Mouse (Mus musculus): ENCODE measurements around the gene Ip6k3. TPM values are rescaled to one million over a fixed set of nuclear protein-coding genes. Genes with fewer than 3 reads are reported as not detected.

Ip6k3 gene
- polyA plus RNA-seq, 1 experiment from 2014 or later = 0.49 TPM

GRCm38 (mm10) chr17:27118676-27119539 lies 48.7 kb downstream of the Ip6k3 start:
- Histone ChIP-seq H3K4me3 (ENCODE audit: low read length) (no peak overlapping the region), H3K9ac (ENCODE audit: low read length) (no peak overlapping the region), H3K27ac (ENCODE audit: low read length) (no peak overlapping the region), H3K27me3 (ENCODE audit: control insufficient read depth, insufficient read depth, low read length) (no peaks in the 10 kb centered on the region; the same call in 1 of the 2 replicates), H3K9me3 (replicated peaks; ENCODE audit: control insufficient read depth, low read length) (no peaks in the 10 kb centered on the region), H3K4me1 (ENCODE audit: control insufficient read depth, insufficient read depth, low read length) (peaks cover 3% of the 10 kb centered on the region; the same call in 1 of the 2 replicates), H3K36me3 (ENCODE audit: control insufficient read depth, insufficient read depth) (peaks cover 11% of the 10 kb centered on the region), H3K4me2 (ENCODE audit: low read depth, low read length) (no peak overlapping the region)
- WGBS = 75% methylated on average over 25 of the region's 25 CpGs
- no peak for ATAC-seq (replicated peaks; ENCODE audit: extremely low read depth, insufficient read depth, low FRiP score)

- WGBS = 77% methylated on average over 7 of the region's 7 CpGs
Observed at GRCm38 (mm10) chr17:27110072-27110471, 57.5 kb downstream of the Ip6k3 start.

GRCm38 (mm10) chr17:27107936-27108335 lies 59.7 kb downstream of the Ip6k3 start:
- H3K9ac ChIP-seq (ENCODE audit: low read length) = no peak overlapping the region
- no peak overlapping the region for H3K4me2 ChIP-seq (ENCODE audit: low read depth, low read length)
- H3K4me3 ChIP-seq (ENCODE audit: low read length) = no peak overlapping the region
- no peaks in the 10 kb centered on the region for H3K27me3 ChIP-seq (ENCODE audit: control insufficient read depth, insufficient read depth, low read length)
- H3K36me3 ChIP-seq (ENCODE audit: control insufficient read depth, insufficient read depth) = 0 out of 2 replicates have a peak, but pooled peaks cover 2% of the 10 kb centered on the region
- ATAC-seq (replicated peaks; ENCODE audit: extremely low read depth, insufficient read depth, low FRiP score) = no peak
- WGBS = 76% methylated on average over 6 of the region's 6 CpGs
- H3K9me3 ChIP-seq (replicated peaks; ENCODE audit: control insufficient read depth, low read length) = no peaks in the 10 kb centered on the region
- H3K27ac ChIP-seq (ENCODE audit: low read length) = no peak overlapping the region
- H3K4me1 ChIP-seq (ENCODE audit: control insufficient read depth, insufficient read depth, low read length) = no peaks in the 10 kb centered on the region

More at GRCm38 (mm10) chr17:27110072-27110471, 57.5 kb downstream of the Ip6k3 start:
- ATAC-seq (replicated peaks; ENCODE audit: extremely low read depth, insufficient read depth, low FRiP score) = no peak
- 0 out of 2 replicates have a peak, but pooled peaks cover 2% of the 10 kb centered on the region for H3K36me3 ChIP-seq (ENCODE audit: control insufficient read depth, insufficient read depth)
- no peak overlapping the region for H3K4me2 ChIP-seq (ENCODE audit: low read depth, low read length)
- H3K4me3 ChIP-seq (ENCODE audit: low read length) = no peak overlapping the region
- H3K9ac ChIP-seq (ENCODE audit: low read length) = no peak overlapping the region
- H3K4me1 ChIP-seq (ENCODE audit: control insufficient read depth, insufficient read depth, low read length) = no peaks in the 10 kb centered on the region
- H3K9me3 ChIP-seq (replicated peaks; ENCODE audit: control insufficient read depth, low read length) = no peaks in the 10 kb centered on the region
- H3K27me3 ChIP-seq (ENCODE audit: control insufficient read depth, insufficient read depth, low read length) = no peaks in the 10 kb centered on the region; the same call in 1 of the 2 replicates
- H3K27ac ChIP-seq (ENCODE audit: low read length) = no peak overlapping the region

DNA sequence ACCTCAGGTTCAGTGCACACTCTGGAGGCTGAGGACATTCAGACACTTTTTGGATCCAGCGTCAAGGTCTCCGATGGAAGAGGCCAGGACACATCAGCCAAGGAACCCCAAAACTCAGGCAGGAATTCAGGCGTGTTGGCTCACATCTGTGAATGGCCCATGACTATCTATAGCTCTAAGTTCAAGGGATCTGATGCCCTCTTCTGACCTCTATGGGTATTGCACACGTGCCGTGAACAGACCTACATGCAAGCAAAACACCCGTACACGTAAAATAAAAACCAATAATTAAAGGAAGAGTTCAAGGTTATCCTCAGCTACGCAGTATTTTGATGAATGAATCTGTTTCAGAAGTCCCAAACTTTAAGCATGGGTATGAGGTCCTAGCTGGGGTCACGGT lies 60.9 kb downstream of the Ip6k3 start:
- ATAC-seq (replicated peaks; ENCODE audit: extremely low read depth, insufficient read depth, low FRiP score) = no peak
- no peak overlapping the region for H3K27ac ChIP-seq (ENCODE audit: low read length)
- no peak overlapping the region for H3K4me3 ChIP-seq (ENCODE audit: low read length)
- H3K4me1 ChIP-seq (ENCODE audit: control insufficient read depth, insufficient read depth, low read length) = no peaks in the 10 kb centered on the region
- no peaks in the 10 kb centered on the region for H3K9me3 ChIP-seq (replicated peaks; ENCODE audit: control insufficient read depth, low read length)
- no peaks in the 10 kb centered on the region for H3K27me3 ChIP-seq (ENCODE audit: control insufficient read depth, insufficient read depth, low read length)
- H3K36me3 ChIP-seq (ENCODE audit: control insufficient read depth, insufficient read depth) = 0 out of 2 replicates have a peak, but pooled peaks cover 2% of the 10 kb centered on the region
- H3K4me2 ChIP-seq (ENCODE audit: low read depth, low read length) = no peak overlapping the region
- WGBS = 82% methylated on average over 9 of the region's 9 CpGs
- H3K9ac ChIP-seq (ENCODE audit: low read length) = no peak overlapping the region

DNA sequence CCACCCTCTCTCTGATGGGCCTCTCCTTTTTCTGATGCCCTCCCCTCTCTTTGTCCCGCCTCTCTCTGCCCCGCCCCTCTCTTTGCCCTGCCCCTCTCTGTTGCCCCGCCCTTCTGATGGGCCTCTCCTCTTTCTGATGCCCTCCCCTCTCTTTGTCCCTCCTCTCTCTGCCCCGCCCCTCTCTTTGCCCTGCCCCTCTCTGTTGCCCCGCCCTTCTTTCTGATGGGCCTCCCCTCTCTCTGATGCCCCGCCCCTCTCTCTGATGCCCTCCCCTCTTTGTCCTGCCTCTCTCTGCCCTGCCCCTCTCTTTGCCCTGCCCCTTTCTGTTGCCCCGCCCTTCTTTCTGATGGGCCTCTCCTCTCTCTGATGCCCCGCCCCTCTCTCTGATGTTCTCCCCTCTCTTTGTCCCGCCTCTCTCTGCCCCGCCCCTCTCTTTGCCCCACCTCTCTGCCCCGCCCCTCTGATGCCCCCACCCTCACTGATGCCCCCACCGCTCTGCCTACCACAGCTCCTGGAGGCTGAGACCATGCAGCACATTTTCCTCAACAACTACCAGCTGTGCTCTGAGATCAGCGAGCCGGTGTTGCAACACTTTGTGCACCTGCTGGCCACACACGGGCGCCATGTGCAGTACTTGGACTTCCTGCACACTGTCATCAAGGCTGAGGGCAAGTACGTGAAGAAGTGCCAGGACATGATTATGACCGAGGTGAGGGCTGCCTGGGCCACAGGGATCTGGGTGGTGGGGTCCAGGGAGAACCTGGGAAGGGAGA lies 61.7 kb downstream of the Ip6k3 start:
- no peak for ATAC-seq (replicated peaks; ENCODE audit: extremely low read depth, insufficient read depth, low FRiP score)
- H3K27me3 ChIP-seq (ENCODE audit: control insufficient read depth, insufficient read depth, low read length) = no peaks in the 10 kb centered on the region
- WGBS = 77% methylated on average over 16 of the region's 18 CpGs
- H3K36me3 ChIP-seq (ENCODE audit: control insufficient read depth, insufficient read depth) = 0 out of 2 replicates have a peak, but pooled peaks cover 2% of the 10 kb centered on the region
- no peak overlapping the region for H3K4me3 ChIP-seq (ENCODE audit: low read length)
- H3K9me3 ChIP-seq (replicated peaks; ENCODE audit: control insufficient read depth, low read length) = no peaks in the 10 kb centered on the region
- H3K27ac ChIP-seq (ENCODE audit: low read length) = no peak overlapping the region
- H3K4me2 ChIP-seq (ENCODE audit: low read depth, low read length) = no peak overlapping the region
- H3K4me1 ChIP-seq (ENCODE audit: control insufficient read depth, insufficient read depth, low read length) = no peaks in the 10 kb centered on the region
- no peak overlapping the region for H3K9ac ChIP-seq (ENCODE audit: low read length)

GRCm38 (mm10) chr17:27101675-27102074 lies 65.9 kb downstream of the Ip6k3 start:
- Histone ChIP-seq H3K27me3 (ENCODE audit: control insufficient read depth, insufficient read depth, low read length) (no peaks in the 10 kb centered on the region), H3K4me2 (ENCODE audit: low read depth, low read length) (no peak overlapping the region), H3K9ac (ENCODE audit: low read length) (no peak overlapping the region), H3K36me3 (ENCODE audit: control insufficient read depth, insufficient read depth) (no peaks in the 10 kb centered on the region), H3K27ac (ENCODE audit: low read length) (no peak overlapping the region), H3K4me3 (ENCODE audit: low read length) (no peak overlapping the region), H3K9me3 (replicated peaks; ENCODE audit: control insufficient read depth, low read length) (no peaks in the 10 kb centered on the region), H3K4me1 (ENCODE audit: control insufficient read depth, insufficient read depth, low read length) (no peaks in the 10 kb centered on the region)
- no peak for ATAC-seq (replicated peaks; ENCODE audit: extremely low read depth, insufficient read depth, low FRiP score)
- 69% methylated on average over 5 of the region's 5 CpGs for WGBS

DNA sequence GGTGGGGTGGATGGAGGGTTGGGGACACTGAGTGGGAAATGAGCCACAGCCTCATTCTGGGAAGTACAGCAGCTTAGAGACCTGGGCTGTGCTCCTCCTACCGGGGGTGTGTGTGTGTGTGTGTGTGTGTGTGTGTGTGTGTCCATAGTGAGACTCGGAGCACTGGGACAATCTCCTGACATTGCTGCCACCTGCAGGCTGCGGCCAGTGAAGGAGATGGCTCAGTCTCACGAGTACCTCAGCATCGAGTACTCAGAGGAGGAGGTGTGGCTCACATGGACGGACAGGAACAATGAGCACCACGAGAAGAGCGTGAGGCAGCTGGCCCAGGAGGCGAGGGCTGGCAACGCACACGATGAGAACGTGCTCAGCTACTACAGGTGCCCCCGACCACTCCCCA lies 71.9 kb downstream of the Ip6k3 start:
- no peaks in the 10 kb centered on the region for H3K36me3 ChIP-seq (ENCODE audit: control insufficient read depth, insufficient read depth)
- H3K9ac ChIP-seq (ENCODE audit: low read length) = no peak overlapping the region
- H3K4me2 ChIP-seq (ENCODE audit: low read depth, low read length) = no peak overlapping the region
- no peak overlapping the region for H3K4me3 ChIP-seq (ENCODE audit: low read length)
- H3K27ac ChIP-seq (ENCODE audit: low read length) = no peak overlapping the region
- 36% methylated on average over 13 of the region's 13 CpGs for WGBS
- H3K27me3 ChIP-seq (ENCODE audit: control insufficient read depth, insufficient read depth, low read length) = no peaks in the 10 kb centered on the region
- ATAC-seq (replicated peaks; ENCODE audit: extremely low read depth, insufficient read depth, low FRiP score) = no peak
- no peaks in the 10 kb centered on the region for H3K9me3 ChIP-seq (replicated peaks; ENCODE audit: control insufficient read depth, low read length)
- no peaks in the 10 kb centered on the region for H3K4me1 ChIP-seq (ENCODE audit: control insufficient read depth, insufficient read depth, low read length)
